Mouse (Mus musculus) spleen, adult 2 months (tissue): Measurements from ENCODE around the gene 6430548M08Rik.

ENCODE experiments used
- CTCF ChIP-seq: fragments of 200-500 bp; IDR thresholded peaks from 2 replicates; pipeline ENCODE4 v1.5.1; 2011; ENCODE audit warnings: mild to moderate bottlenecking, inconsistent platforms; ENCODE audit not compliant: insufficient read depth, insufficient read length, insufficient replicate concordance; ENCODE audit errors: extremely low read depth
- POLR2A ChIP-seq: fragments of 200-500 bp; IDR thresholded peaks from 2 replicates; pipeline ENCODE4 v1.6.1; 2011; ENCODE audit warnings: low read depth, low read length, inconsistent platforms

DNA sequence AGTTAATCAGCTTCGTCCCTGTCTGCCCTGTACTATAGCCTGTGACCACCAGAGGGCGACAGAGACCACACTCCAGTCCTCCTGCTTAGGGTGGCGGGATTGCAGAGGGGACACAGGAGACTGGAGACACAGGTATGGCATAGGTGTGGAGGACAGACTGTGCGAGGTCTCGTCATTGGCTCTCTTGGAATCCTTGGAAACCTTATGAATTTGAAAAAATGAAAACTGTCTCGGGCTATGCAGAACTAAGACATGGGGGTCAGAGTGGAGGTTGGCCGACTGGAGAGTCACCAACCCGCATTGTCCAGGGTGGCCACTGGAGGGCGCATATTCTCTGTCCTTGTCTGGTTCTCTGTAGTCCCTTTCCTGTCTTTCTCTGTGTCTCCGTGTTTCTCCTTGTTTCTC is 65.1 kb downstream of the 6430548M08Rik start:
- TF ChIP-seq POLR2A: no peak
- peak; percentile 92 for TF ChIP-seq CTCF
